Mouse (Mus musculus): ENCODE results near the gene Fmod. TPM values are rescaled to one million over a fixed set of nuclear protein-coding genes. Genes with fewer than 3 reads are reported as not detected.
A peak's percentile ranks its signal among the peaks of the same experiment; 100 is the strongest.

Gene Fmod
- polyA plus RNA-seq, 1 experiment = 0.23 TPM

DNA sequence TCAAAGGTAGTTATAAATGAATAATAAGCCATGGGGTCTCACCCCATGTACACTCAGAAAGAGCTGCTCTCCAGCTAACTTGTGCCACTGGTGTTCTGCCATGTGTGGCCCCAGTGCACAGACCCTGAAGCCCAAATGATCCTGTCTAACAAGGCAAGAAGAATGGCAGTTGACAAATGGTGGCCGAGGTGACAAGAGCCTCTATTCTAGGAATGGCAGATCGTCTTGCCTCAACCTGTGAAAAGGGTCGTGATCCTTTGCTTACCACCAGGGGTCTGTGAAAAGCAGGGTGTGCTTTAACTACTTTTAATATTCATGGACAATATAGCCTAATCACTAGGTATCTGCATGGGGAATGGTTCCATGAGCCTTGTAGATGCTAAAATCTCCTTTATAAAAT, 37.1 kb downstream of the Fmod start:
- no peaks in the 10 kb centered on the region for H3K27me3 ChIP-seq (ENCODE audit: control insufficient read depth, insufficient read depth, insufficient read length)
- H3K79me2 ChIP-seq (ENCODE audit: control insufficient read depth, insufficient read depth) = peaks cover 28% of the 10 kb centered on the region
- no peak overlapping the region for H3ac ChIP-seq (ENCODE audit: control insufficient read depth, insufficient read length)
- no peak overlapping the region for H3K4me3 ChIP-seq
- peaks cover 13% of the 10 kb centered on the region for H3K36me3 ChIP-seq (ENCODE audit: control insufficient read depth, insufficient read depth)
- no peak overlapping the region for H3K4me2 ChIP-seq (ENCODE audit: low read depth)
- TF ChIP-seq POLR2AphosphoS2 (IDR thresholded peaks at IDR 0.05; ENCODE audit: insufficient read length, low read depth) = peak; percentile 91
- no peak for TF ChIP-seq TCF3 (IDR thresholded peaks at IDR 0.05; ENCODE audit: insufficient read length, low read depth)
- TF ChIP-seq POLR2A (IDR thresholded peaks at IDR 0.05; ENCODE audit: insufficient read length, low read depth) = no peak

DNA sequence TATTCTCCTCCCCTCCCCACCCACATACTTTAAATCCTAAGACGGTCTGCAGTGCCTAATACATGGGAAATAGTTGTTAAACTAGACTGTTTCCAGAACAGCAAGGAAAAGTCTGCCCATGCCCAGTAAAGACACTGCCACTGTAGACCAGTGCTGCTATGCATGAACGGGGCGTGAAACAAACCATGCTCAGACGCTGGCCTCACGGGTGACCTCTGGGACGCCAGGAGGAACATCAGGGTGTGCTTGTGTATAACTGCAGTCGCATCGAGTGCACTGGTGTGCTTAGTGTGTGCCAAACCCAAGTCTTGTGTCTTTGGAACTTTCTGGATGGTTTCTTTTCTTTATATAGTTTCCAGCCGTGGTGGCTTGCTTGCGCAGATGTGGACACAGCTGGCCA, 37.6 kb downstream of the Fmod start:
- H3K27me3 ChIP-seq (ENCODE audit: control insufficient read depth, insufficient read depth, insufficient read length) = no peaks in the 10 kb centered on the region
- no peak overlapping the region for H3K4me2 ChIP-seq (ENCODE audit: low read depth)
- peaks cover 13% of the 10 kb centered on the region for H3K36me3 ChIP-seq (ENCODE audit: control insufficient read depth, insufficient read depth)
- TF ChIP-seq POLR2AphosphoS2 (IDR thresholded peaks at IDR 0.05; ENCODE audit: insufficient read length, low read depth) (peak; percentile 82), POLR2A (IDR thresholded peaks at IDR 0.05; ENCODE audit: insufficient read length, low read depth) (peak; percentile 61), MYOG (IDR thresholded peaks at IDR 0.05; ENCODE audit: control insufficient read depth in 1 of 3, insufficient read depth in 1 of 3, insufficient read length in 2 of 3, low read depth in 2 of 3) (no peak)
- H3K79me2 ChIP-seq (ENCODE audit: control insufficient read depth, insufficient read depth) = peaks cover 28% of the 10 kb centered on the region
- no peak overlapping the region for H3K4me3 ChIP-seq
- H3ac ChIP-seq (ENCODE audit: control insufficient read depth, insufficient read length) = no peak overlapping the region

DNA sequence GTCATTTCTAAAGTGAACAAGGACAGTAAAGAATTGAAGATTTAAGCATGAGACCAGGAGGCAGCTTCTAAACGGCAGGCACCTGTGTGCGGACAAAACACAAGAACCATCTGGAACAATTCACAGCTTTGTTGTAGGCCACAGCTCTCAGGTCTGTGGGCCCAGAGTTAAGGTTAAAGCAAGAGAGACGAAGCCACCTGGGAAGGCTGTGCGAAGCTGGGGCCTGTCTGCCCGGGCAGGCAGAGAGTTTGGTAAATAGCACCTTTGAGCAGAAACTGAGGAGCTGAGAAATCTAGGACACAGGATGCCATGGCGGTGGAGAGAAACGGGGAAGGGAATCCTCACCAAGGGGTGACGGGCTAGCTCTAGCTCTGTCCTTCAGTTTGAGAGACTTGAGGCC, 38.5 kb downstream of the Fmod start:
- H3K36me3 ChIP-seq (ENCODE audit: control insufficient read depth, insufficient read depth) = peaks cover 13% of the 10 kb centered on the region
- TF ChIP-seq CEBPB (IDR thresholded peaks at IDR 0.05; ENCODE audit: insufficient read depth, poor library complexity, severe bottlenecking) = no peak
- TF ChIP-seq MAX (IDR thresholded peaks at IDR 0.05; ENCODE audit: low read depth) = no peak
- TF ChIP-seq TCF3 (IDR thresholded peaks at IDR 0.05; ENCODE audit: insufficient read length, low read depth) = no peak
- TF ChIP-seq MYOG (IDR thresholded peaks at IDR 0.05; ENCODE audit: control insufficient read depth in 1 of 3, insufficient read depth in 1 of 3, insufficient read length in 2 of 3, low read depth in 2 of 3) = no peak
- peak; percentile 16 for TF ChIP-seq POLR2A (IDR thresholded peaks at IDR 0.05; ENCODE audit: insufficient read length, low read depth)
- H3K4me3 ChIP-seq = no peak overlapping the region
- H3K79me2 ChIP-seq (ENCODE audit: control insufficient read depth, insufficient read depth) = peaks cover 28% of the 10 kb centered on the region
- H3ac ChIP-seq (ENCODE audit: control insufficient read depth, insufficient read length) = no peak overlapping the region
- peak overlapping the region; percentile 96 for H3K4me2 ChIP-seq (ENCODE audit: low read depth)
- no peaks in the 10 kb centered on the region for H3K27me3 ChIP-seq (ENCODE audit: control insufficient read depth, insufficient read depth, insufficient read length)

DNA sequence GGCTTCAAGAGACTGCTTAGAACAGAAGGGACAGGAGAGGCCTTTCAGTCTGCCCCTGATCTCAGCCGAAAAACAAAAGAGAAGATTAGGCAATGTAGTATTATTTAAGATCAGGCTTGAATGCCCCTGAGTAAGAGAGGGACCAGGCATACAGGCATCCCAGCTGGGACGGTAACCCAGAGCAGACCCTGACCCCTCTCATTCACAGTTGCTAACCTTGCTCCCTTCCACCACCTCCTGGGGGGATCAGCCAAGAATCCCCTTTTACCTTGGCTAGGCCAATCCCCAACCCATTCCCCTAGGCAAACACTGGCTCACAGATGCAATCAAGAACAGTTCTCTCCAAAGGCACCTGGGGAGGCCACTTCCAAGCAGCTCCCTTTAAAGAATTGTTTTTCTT, 39.7 kb downstream of the Fmod start:
- Histone ChIP-seq H3K4me3 (peak overlapping the region; percentile 96), H3K79me2 (ENCODE audit: control insufficient read depth, insufficient read depth) (peaks cover 28% of the 10 kb centered on the region), H3ac (ENCODE audit: control insufficient read depth, insufficient read length) (no peak overlapping the region), H3K36me3 (ENCODE audit: control insufficient read depth, insufficient read depth) (peaks cover 13% of the 10 kb centered on the region), H3K27me3 (ENCODE audit: control insufficient read depth, insufficient read depth, insufficient read length) (no peaks in the 10 kb centered on the region), H3K4me2 (ENCODE audit: low read depth) (peak overlapping the region; percentile 96)
- TF ChIP-seq REST (IDR thresholded peaks at IDR 0.05; ENCODE audit: insufficient read depth, insufficient read length) (no peak), MYOG (IDR thresholded peaks at IDR 0.05; ENCODE audit: control insufficient read depth in 1 of 3, insufficient read depth in 1 of 3, insufficient read length in 2 of 3, low read depth in 2 of 3) (no peak), POLR2AphosphoS2 (IDR thresholded peaks at IDR 0.05; ENCODE audit: insufficient read length, low read depth) (no peak), SRF (IDR thresholded peaks at IDR 0.05; ENCODE audit: control insufficient read depth, insufficient read length, low read depth) (no peak)

DNA sequence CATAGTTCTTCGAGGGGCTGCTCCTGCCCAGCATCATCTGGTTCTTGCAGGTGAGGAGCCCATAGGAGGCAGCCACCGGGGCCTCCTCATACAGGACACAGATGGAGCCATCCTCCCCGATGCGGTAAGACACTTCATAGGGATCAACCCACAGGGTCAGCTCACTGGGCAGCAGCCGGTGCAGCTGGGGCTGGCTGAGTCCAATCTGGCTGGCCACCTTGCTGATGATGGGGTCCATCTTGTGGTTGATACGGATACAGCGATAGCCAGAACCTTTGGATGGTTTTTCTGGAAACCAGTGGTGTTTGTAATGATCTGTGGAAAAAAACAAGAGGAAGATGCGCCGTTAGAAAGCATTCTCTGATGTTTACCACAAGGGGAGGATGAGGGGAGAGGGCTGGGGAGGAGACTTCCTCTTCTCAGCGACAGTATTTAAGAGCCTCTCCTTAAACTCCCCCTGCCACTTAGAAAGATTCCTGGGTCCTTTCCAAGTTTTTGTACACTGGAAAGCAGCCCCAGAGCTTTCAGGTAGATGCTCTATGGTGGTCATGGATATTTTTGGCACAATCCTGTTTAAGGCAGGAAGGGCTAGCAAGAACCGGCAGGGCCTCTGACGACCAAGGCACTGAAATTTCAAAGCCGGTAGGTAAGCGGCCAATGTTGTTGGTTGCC, 40.5 kb downstream of the Fmod start:
- H3K36me3 ChIP-seq (ENCODE audit: control insufficient read depth, insufficient read depth) = peaks cover 13% of the 10 kb centered on the region
- H3K27me3 ChIP-seq (ENCODE audit: control insufficient read depth, insufficient read depth, insufficient read length) = no peaks in the 10 kb centered on the region
- H3K4me3 ChIP-seq = peak overlapping the region; percentile 96
- peak overlapping the region; percentile 96 for H3K4me2 ChIP-seq (ENCODE audit: low read depth)
- H3ac ChIP-seq (ENCODE audit: control insufficient read depth, insufficient read length) = peak overlapping the region; percentile 17
- TF ChIP-seq USF1 (IDR thresholded peaks at IDR 0.05; ENCODE audit: low read depth) (no peak), TCF12 (IDR thresholded peaks at IDR 0.05; ENCODE audit: insufficient read depth, poor library complexity, severe bottlenecking) (no peak), MAX (IDR thresholded peaks at IDR 0.05; ENCODE audit: low read depth) (no peak), POLR2A (IDR thresholded peaks at IDR 0.05; ENCODE audit: insufficient read length, low read depth) (peak; percentile 34), MYOG (IDR thresholded peaks at IDR 0.05; ENCODE audit: control insufficient read depth in 1 of 3, insufficient read depth in 1 of 3, insufficient read length in 2 of 3, low read depth in 2 of 3) (peak in 1 of 3 experiments; percentile 67), SRF (IDR thresholded peaks at IDR 0.05; ENCODE audit: control insufficient read depth, insufficient read length, low read depth) (no peak), REST (IDR thresholded peaks at IDR 0.05; ENCODE audit: insufficient read depth, insufficient read length) (no peak), TCF3 (IDR thresholded peaks at IDR 0.05; ENCODE audit: insufficient read length, low read depth) (peak; percentile 7), POLR2AphosphoS2 (IDR thresholded peaks at IDR 0.05; ENCODE audit: insufficient read length, low read depth) (no peak), CEBPB (IDR thresholded peaks at IDR 0.05; ENCODE audit: insufficient read depth, poor library complexity, severe bottlenecking) (no peak), MYOD1 (IDR thresholded peaks at IDR 0.05; ENCODE audit: control insufficient read depth in 1 of 3, insufficient read length in 2 of 3, low read depth in 2 of 3) (peak in 2 of 3 experiments; percentile 29 to 62), E2F4 (IDR thresholded peaks at IDR 0.05; ENCODE audit: insufficient read depth) (no peak)
- H3K79me2 ChIP-seq (ENCODE audit: control insufficient read depth, insufficient read depth) = peaks cover 28% of the 10 kb centered on the region

Measured in myocyte (in vitro differentiated cells).